Mouse (Mus musculus) liver, embryonic 15.5 days (tissue): ENCODE measurements around the gene Znrf1. TPM values are rescaled to one million over a fixed set of nuclear protein-coding genes. Genes with fewer than 3 reads are reported as not detected.
"Not testable (repeated sequence)": the region's sequence is repeated elsewhere in the genome, so short reads cannot be mapped to it uniquely, and the experiment has no call there.

Experiments
- ATAC-seq: fragments of 200-750 bp; cut with Nextera tagmentation; 2 replicates; pipeline ENCODE4 v1.8.0; 2017; ENCODE audit warnings: moderate number of reproducible peaks, mild to moderate bottlenecking, moderate library complexity; ENCODE audit not compliant: insufficient read depth
- H3K27ac ChIP-seq: fragments of 300-500 bp; sonication (generic); replicated peaks from 2 replicates; pipeline ENCODE4 v1.5.1; 2015; ENCODE audit warnings: mild to moderate bottlenecking, inconsistent platforms
- H3K27me3 ChIP-seq: fragments of 300-500 bp; sonication (generic); 2 replicates; pipeline ENCODE4 v1.6.1; 2015; ENCODE audit warnings: mild to moderate bottlenecking, inconsistent platforms
- H3K36me3 ChIP-seq: fragments of 300-500 bp; sonication (generic); replicated peaks from 2 replicates; pipeline ENCODE4 v1.6.1; 2015; ENCODE audit warnings: moderate library complexity, mild to moderate bottlenecking, inconsistent platforms
- H3K4me1 ChIP-seq: fragments of 300-500 bp; sonication (generic); replicated peaks from 2 replicates; pipeline ENCODE4 v1.6.1; 2015; ENCODE audit warnings: inconsistent platforms
- H3K4me2 ChIP-seq: fragments of 300-500 bp; sonication (generic); 2 replicates; pipeline ENCODE4 v1.6.1; 2015; ENCODE audit warnings: moderate library complexity, mild to moderate bottlenecking, inconsistent platforms
- H3K4me3 ChIP-seq: fragments of 300-500 bp; sonication (generic); replicated peaks from 2 replicates; pipeline ENCODE4 v1.5.1; 2015; ENCODE audit warnings: mild to moderate bottlenecking, inconsistent platforms
- H3K9ac ChIP-seq: fragments of 300-500 bp; sonication (generic); 2 replicates; pipeline ENCODE4 v1.6.1; 2015; ENCODE audit warnings: moderate library complexity, mild to moderate bottlenecking, inconsistent platforms
- H3K9me3 ChIP-seq: fragments of 300-500 bp; sonication (generic); replicated peaks from 2 replicates; pipeline ENCODE4 v1.6.1; 2016; ENCODE audit warnings: inconsistent platforms
- WGBS: fragments of 180-500 bp; shearing (Covaris S2); methylation state at CpG from one replicate; pipeline ENCODE4 v1.1.7; 2015; ENCODE audit warnings: mixed read lengths; ENCODE audit not compliant: insufficient replicate concordance; 5-methylcytosine and 5-hydroxymethylcytosine counted together
- polyA plus RNA-seq: library from polyadenylated mRNA; unstranded; fragments of >200 nt; fragmentation: Nextera tagmentation; extraction: Ambion mirVana; gene quantifications from 2 replicates; pipeline ENCODE4 v1.2.1, GENCODE M21; 2015

The Znrf1 gene
- polyA plus RNA-seq, 1 experiment from 2014 or later, result 6.6 TPM

DNA sequence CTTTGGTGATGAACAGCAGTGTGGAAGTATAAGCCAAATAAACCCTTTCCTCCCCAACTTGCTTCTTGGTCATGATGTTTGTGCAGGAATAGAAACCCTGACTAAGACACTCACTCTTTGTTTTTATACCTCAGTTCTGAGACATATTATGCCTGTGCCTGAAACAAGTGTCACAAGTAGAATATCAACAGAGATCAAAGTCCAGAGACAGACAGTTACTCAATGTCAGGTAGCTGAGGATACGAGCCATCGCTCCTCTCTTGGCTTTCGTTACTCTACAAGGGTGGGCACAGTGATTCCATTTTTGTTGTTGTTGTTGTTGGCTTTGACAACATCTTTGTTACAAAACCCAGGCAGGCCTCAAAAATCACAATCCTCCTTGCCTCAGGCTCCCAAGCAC, 97.1 kb downstream of the Znrf1 start:
- no peak overlapping the region for H3K27ac ChIP-seq

DNA sequence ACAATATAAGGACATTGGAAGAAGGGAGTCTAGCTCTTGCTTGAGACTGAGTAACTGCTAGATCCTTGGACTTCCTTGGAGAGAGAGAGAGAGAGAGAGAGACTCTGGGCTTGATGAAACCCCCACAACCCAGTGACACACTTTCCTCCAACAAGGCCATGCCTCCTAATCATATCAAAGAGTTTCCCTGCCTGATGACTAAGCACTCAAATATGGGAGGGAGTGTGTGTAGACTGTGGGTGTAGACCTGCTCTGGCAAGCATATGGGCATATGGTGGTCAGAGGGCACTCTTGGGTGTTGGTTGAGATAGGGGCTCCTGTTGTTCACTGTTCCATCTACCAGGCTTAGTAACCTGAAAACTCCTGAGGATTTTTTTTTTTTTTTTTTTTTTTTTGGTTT, 102.2 kb downstream of the Znrf1 start:
- ATAC-seq, result no peak
- H3K27ac ChIP-seq, result no peak overlapping the region
- no peak overlapping the region for H3K4me2 ChIP-seq
- H3K4me1 ChIP-seq, result peaks cover 11% of the 10 kb centered on the region
- H3K9me3 ChIP-seq, result no peaks in the 10 kb centered on the region
- H3K9ac ChIP-seq, result no peak overlapping the region
- peaks cover 6% of the 10 kb centered on the region; the same call in 1 of the 2 replicates for H3K27me3 ChIP-seq
- H3K4me3 ChIP-seq, result no peak overlapping the region
- no peaks in the 10 kb centered on the region for H3K36me3 ChIP-seq

More for the DNA sequence above, 97.1 kb downstream of the Znrf1 start:
- Histone ChIP-seq H3K4me1 (peaks cover 9% of the 10 kb centered on the region; the same call in 1 of the 2 replicates), H3K9me3 (no peaks in the 10 kb centered on the region), H3K4me2 (no peak overlapping the region), H3K36me3 (no peaks in the 10 kb centered on the region), H3K9ac (no peak overlapping the region), H3K27me3 (no peaks in the 10 kb centered on the region), H3K4me3 (no peak overlapping the region)
- 81% methylated on average over 3 of the region's 3 CpGs for WGBS
- no peak for ATAC-seq

DNA sequence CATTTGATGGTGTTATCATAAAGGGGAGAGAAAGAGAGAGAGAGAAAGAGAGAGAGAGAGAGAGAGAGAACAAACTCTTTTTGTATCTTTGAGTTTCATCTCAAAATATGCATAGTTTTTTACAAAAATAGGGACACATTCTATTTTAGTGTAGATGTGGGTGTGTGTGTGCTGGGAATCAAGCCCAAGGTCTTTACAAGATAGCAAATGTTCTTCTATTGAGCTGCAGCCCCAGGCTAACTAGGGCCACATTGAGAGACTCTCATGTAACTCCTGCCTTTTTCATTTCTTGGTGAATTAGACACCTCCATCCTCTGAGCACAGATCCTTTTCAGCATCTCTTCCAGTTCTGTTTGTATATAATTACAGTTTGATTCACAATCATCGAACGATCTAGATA, 105.2 kb downstream of the Znrf1 start:
- no peak overlapping the region for H3K4me3 ChIP-seq
- H3K4me1 ChIP-seq, result peaks cover 29% of the 10 kb centered on the region
- H3K9ac ChIP-seq, result no peak overlapping the region
- no peaks in the 10 kb centered on the region for H3K36me3 ChIP-seq
- WGBS, result 79% methylated on average over 2 of the region's 2 CpGs
- peaks cover 6% of the 10 kb centered on the region; the same call in 1 of the 2 replicates for H3K27me3 ChIP-seq
- no peak overlapping the region for H3K27ac ChIP-seq
- no peak overlapping the region for H3K4me2 ChIP-seq
- H3K9me3 ChIP-seq, result no peaks in the 10 kb centered on the region
- ATAC-seq, result no peak

DNA sequence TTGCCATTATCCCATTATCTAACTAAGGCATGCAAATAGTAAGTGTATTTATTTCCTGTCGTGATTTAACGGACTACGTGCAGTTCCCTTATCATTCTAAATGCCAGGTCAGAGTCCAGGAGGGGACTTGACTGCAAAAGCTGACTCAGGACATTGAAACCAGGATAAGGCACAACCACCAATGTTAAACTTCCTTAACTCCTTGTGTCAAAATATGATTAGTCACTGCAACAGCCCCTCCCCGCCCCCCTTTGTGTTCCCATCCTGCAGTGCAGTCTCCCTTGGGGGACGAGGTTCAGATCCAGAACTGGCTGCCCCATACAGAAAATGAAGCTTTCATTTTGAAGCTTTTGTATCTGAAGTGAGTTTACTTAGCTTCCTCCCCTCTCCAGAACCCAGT, 106.6 kb downstream of the Znrf1 start:
- Histone ChIP-seq H3K27ac (peak overlapping the region; percentile 94), H3K4me3 (peak overlapping the region; percentile 78), H3K4me1 (peaks cover 34% of the 10 kb centered on the region), H3K9ac (peak overlapping the region; percentile 80), H3K9me3 (no peaks in the 10 kb centered on the region), H3K4me2 (peak overlapping the region; percentile 100), H3K36me3 (no peaks in the 10 kb centered on the region), H3K27me3 (peaks cover 6% of the 10 kb centered on the region; the same call in 1 of the 2 replicates)
- 3% methylated on average over 5 of the region's 5 CpGs for WGBS
- ATAC-seq, result no peak

DNA sequence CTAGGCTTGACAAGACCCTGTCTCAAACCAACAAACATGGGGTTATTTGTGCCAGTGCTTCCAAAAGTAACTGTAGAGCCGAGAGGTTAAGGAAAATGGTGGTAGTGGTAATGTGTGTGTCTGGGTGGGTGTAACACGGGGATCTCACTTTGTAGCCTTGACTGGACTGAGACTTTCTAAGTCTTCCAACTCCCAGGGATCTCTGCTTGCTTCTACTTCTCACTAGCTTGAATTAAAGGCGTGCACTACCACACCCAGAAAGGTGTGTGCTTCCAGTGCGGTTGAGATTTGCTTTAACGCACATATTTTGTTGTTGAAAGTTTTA, 107.0 kb downstream of the Znrf1 start:
- peaks cover 36% of the 10 kb centered on the region for H3K4me1 ChIP-seq
- 6% methylated on average over 5 of the region's 5 CpGs for WGBS
- H3K27me3 ChIP-seq, result peaks cover 6% of the 10 kb centered on the region; the same call in 1 of the 2 replicates
- H3K9ac ChIP-seq, result peak overlapping the region; percentile 80
- peak overlapping the region; percentile 94 for H3K27ac ChIP-seq
- H3K4me2 ChIP-seq, result peak overlapping the region; percentile 100
- peak overlapping the region; percentile 78 for H3K4me3 ChIP-seq
- H3K36me3 ChIP-seq, result no peaks in the 10 kb centered on the region
- ATAC-seq, result peak; percentile 44
- no peaks in the 10 kb centered on the region for H3K9me3 ChIP-seq

DNA sequence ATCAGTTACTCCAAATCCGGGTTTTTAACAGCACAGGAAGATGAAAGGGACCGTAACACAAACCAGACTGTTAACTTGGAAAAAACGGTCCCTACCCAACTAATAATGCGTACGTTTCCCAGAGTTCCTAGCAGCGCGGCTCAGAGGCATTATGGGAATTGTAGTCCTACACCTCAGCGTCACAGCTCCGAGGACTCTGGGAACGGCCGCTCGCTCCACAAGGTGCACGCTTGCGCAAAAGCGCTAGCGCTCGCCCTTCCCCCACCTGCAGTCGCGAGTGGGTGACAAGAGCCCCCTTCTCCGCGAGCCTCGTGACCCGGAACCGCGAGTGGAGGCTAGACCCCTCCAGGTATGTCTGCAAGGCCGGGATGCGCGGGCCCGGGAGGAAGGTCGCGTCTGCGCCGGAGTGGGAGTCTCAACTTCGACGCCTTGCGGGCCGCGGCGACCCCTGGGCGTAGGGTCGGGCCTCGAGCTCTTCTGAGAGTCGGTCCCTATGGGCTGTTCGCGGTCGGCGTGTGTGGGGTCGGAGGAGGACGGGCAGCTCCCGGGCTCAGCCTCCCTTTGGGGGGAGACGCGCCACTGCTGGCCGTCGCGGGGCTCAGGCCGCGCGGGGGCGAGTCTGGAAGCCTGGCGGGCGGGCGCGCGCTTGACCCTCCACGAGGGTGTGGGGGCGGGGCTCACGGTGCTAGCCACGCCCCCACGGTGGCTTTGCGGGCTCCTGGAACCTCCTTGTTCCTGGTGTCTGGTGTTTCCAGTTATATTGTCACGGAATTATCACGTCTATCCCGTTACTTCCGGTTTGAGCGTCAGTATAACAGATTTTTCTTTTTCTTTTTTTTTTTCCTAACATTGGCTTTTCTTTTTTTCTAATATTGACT, 107.6 kb downstream of the Znrf1 start, which contains the start of gene Zfp1:
Gene Zfp1, plus strand, starts transcription at position 138 of the 878 bp plus-strand sequence.
- under 1% methylated on average over 74 of the region's 75 CpGs for WGBS
- Histone ChIP-seq H3K4me1 (peaks cover 41% of the 10 kb centered on the region), H3K36me3 (no peaks in the 10 kb centered on the region), H3K4me3 (peak within 1 kb of the TSS; percentile 78), H3K9ac (peak within 1 kb of the TSS; percentile 80), H3K4me2 (peak within 1 kb of the TSS; percentile 100), H3K27me3 (peaks cover 6% of the 10 kb centered on the region; the same call in 1 of the 2 replicates), H3K27ac (peak within 1 kb of the TSS; percentile 94), H3K9me3 (no peaks in the 10 kb centered on the region)
- peak; percentile 95 for ATAC-seq

DNA sequence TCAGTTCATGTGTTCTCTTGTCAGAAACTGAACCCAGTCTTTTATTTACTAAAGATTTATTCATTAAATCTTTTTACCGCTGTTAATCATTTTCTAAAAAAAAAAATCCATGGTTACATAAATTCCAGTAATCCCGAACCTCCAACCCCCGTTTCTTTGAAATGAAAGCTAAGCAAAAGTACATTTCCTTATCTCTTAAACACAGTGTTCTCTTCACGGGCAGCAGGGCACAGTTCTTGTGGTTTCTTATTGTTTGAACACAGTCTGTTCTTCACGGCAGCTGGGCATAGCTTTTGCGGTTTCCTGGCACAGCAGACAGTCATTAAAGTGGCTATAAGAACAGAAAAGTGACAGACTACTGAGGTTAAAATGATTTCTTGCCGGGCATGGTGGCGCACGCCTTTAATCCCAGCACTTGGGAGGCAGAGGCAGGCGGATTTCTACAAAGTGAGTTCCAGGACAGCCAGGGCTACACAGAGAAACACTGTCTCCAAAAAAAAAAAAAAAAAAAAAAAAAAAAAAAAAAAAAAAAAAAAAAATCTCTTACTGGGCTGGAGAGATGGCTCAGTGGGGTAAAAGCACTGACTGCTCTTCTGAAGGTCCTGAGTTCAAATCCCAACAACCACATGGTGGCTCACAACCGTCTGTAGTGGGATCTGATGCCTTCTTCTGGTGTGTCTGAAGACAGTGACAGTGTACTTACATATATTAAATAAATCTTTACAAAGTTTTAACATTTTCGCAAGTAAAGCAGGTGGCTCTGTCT, 108.6 kb downstream of the Znrf1 start:
- H3K36me3 ChIP-seq, H3K27me3 ChIP-seq, ATAC-seq, H3K9me3 ChIP-seq: not testable (repeated sequence)
- Histone ChIP-seq H3K4me1 (peaks cover 46% of the 10 kb centered on the region), H3K9ac (peak overlapping the region; percentile 80), H3K27ac (peak overlapping the region; percentile 94), H3K4me2 (peak overlapping the region; percentile 100), H3K4me3 (peak overlapping the region; percentile 78)
- WGBS, result 17% methylated on average over 12 of the region's 12 CpGs

DNA sequence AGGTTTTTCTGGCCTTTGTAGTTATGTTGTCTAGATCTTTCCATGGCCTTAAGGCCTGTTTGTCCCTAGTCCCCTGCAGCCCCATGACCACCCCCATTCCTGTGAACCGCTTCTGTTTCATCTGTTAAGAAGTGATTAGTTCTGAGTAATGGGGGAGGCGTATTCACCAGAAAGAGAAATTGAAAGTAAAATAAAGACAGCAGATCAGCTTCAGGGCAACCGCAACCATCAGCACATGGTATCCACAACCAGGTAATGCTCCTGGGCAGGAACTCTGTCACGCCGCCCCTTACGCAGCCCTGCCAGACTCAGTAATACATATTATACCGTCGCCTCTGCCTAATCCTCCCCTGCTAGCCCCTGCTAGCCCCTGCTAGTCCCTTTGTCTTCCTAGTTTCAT, 109.8 kb downstream of the Znrf1 start:
- peaks cover 46% of the 10 kb centered on the region for H3K4me1 ChIP-seq
- H3K36me3 ChIP-seq, result no peaks in the 10 kb centered on the region
- WGBS, result 79% methylated on average over 8 of the region's 8 CpGs
- H3K4me3 ChIP-seq, result no peak overlapping the region
- H3K9me3 ChIP-seq, result no peaks in the 10 kb centered on the region
- no peak for ATAC-seq
- H3K4me2 ChIP-seq, result no peak overlapping the region
- no peak overlapping the region for H3K27ac ChIP-seq
- H3K9ac ChIP-seq, result no peak overlapping the region
- no peaks in the 10 kb centered on the region for H3K27me3 ChIP-seq

DNA sequence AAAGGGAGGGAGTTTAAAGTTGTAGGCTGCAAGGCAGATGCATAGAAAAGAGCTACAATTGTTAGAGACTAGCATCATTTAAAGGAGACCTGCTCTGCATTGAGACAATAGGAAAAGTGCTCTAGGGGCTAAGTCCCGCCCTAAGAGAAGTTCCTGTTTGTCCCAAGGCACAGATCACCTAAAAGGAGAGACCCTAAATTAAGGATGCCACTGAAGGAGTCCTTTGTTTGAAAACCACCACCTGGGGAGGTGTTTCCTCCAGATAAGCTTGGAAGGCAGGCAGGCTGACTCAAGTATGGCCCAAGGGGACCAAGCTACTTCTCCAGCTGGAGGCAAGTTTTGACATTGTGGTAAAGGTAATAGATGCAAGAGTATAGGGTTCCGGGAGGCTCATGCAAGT, 112.9 kb downstream of the Znrf1 start:
- no peak overlapping the region for H3K4me2 ChIP-seq
- 20% methylated on average over 2 of the region's 2 CpGs for WGBS
- H3K27me3 ChIP-seq, result no peaks in the 10 kb centered on the region
- H3K9ac ChIP-seq, result no peak overlapping the region
- H3K4me1 ChIP-seq, result peaks cover 31% of the 10 kb centered on the region
- H3K4me3 ChIP-seq, result no peak overlapping the region
- H3K36me3 ChIP-seq, result no peaks in the 10 kb centered on the region
- ATAC-seq, result no peak
- no peak overlapping the region for H3K27ac ChIP-seq
- H3K9me3 ChIP-seq, result no peaks in the 10 kb centered on the region

DNA sequence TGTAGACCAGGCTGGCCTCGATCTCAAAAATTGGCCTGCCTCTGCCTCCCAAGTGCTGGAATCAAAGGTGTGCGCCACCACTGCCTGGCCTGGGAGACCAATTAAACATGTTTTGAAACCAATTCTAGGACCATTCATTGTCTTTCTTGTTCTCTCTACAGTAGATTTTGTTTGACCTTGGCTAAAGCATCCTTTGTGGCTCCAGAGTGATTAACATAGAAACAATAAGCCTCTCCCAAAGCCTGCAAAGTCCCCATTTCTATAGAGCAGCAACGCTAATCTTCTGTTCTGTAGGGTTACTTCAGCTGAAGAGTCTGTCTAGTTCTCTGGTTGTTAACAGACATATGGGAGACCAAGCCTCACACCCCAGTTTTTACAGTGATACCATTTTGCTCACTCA, 114.8 kb downstream of the Znrf1 start:
- no peak for ATAC-seq
- peaks cover 20% of the 10 kb centered on the region for H3K4me1 ChIP-seq
- H3K36me3 ChIP-seq, result 0 out of 2 replicates have a peak, but pooled peaks cover 3% of the 10 kb centered on the region
- 71% methylated on average over 3 of the region's 3 CpGs for WGBS
- H3K4me3 ChIP-seq, result no peak overlapping the region
- no peaks in the 10 kb centered on the region for H3K27me3 ChIP-seq
- H3K9me3 ChIP-seq, result no peaks in the 10 kb centered on the region
- no peak overlapping the region for H3K9ac ChIP-seq
- no peak overlapping the region for H3K27ac ChIP-seq
- no peak overlapping the region for H3K4me2 ChIP-seq

DNA sequence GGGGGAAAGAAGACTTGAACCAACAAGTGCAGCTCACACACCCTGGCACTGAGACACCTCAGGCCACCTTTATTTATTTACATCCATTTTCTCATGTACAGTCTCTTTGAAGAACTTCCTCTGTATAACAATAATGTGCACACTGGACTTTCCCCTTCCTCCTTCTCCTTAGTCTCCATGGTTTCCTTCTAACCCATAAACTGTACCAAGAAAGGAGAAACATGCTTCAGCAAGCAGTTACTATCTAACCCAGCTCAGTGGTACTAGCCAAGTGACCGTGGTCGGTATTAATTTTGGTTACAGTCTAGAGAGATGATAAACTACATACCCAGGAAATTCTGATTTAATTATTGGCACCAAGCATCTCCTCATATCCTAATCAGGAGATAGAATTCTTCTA, 117.6 kb downstream of the Znrf1 start:
- no peaks in the 10 kb centered on the region for H3K9me3 ChIP-seq
- no peak overlapping the region for H3K27ac ChIP-seq
- H3K4me2 ChIP-seq, result no peak overlapping the region
- no peaks in the 10 kb centered on the region for H3K27me3 ChIP-seq
- no peak overlapping the region for H3K4me3 ChIP-seq
- WGBS, result 77% methylated on average over 2 of the region's 2 CpGs
- peaks cover 9% of the 10 kb centered on the region for H3K4me1 ChIP-seq
- H3K9ac ChIP-seq, result no peak overlapping the region
- H3K36me3 ChIP-seq, result 0 out of 2 replicates have a peak, but pooled peaks cover 3% of the 10 kb centered on the region
- ATAC-seq, result no peak
